In the genomic region with DNA sequence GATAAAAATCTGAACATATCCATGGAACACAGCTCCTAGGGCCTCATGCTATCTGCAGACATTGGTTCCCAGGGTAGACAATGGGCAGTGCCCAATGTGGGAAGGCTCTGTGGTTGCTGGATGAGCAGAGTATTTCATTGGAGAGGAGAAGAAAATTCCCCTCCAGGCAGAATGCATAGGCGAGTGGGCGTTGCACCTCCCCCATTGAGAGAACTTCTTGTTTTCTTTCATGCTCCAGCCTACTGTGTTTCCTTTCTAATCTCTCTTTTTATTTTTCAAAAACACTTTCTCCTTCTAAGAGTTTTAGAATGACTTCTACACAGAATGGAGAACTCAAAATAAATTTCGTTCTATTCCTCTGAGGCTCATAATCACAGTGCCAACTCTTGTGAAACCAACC, we compare ENCODE assay signal across 21 mouse cellular contexts. TPM values are rescaled to one million over a fixed set of nuclear protein-coding genes. Genes with fewer than 3 reads are reported as not detected.
DNase-seq lines count a peak whose midpoint lies in the region; ATAC-seq and TF ChIP-seq lines count a peak whose summit lies in the region.
"Had no signal": no experiment of that assay in that cellular context is flagged by ENCODE, and none has a peak within 500 bp of the region (broad histone marks: within the 10 kb centered on the region; RNA-seq: fewer than 3 reads in every experiment).

No protein-coding gene starts in this region.

- TF ChIP-seq POLR2A in spleen, adult 2 months (IDR thresholded peaks at IDR 0.05; ENCODE audit: low read depth, low read length), result no peak

- H3K4me1 ChIP-seq in spleen, adult 2 months (ENCODE audit: control insufficient read depth, insufficient read depth, insufficient read length), result peaks cover 12% of the 10 kb centered on the region
- H3K4me1 ChIP-seq: embryonic facial prominence, embryonic 10.5 days; hindbrain, embryonic 12.5 days; neural tube, embryonic 12.5 days; stomach, embryonic 15.5 days had no signal

- no peaks in the 10 kb centered on the region for H3K27me3 ChIP-seq in spleen, adult 2 months (ENCODE audit: control insufficient read depth, insufficient read depth, low read length)
- H3K27me3 ChIP-seq: hindbrain, embryonic 12.5 days; intestine, embryonic 15.5 days; neural tube, embryonic 12.5 days; stomach, embryonic 15.5 days had no signal

- peak; percentile 18 for ATAC-seq in CD4-positive, CD25-positive, alpha-beta regulatory T cell, adult 4 months
- ATAC-seq: forebrain, embryonic 14.5 days; intestine, embryonic 15.5 days had no signal

- H3K27ac ChIP-seq in spleen, adult 2 months (ENCODE audit: insufficient read depth, low read length), result peak overlapping the region; percentile 55
- H3K27ac ChIP-seq: embryonic facial prominence, embryonic 10.5 days; hindbrain, embryonic 12.5 days; intestine, embryonic 15.5 days; midbrain, embryonic 10.5 days; neural tube, embryonic 12.5 days; stomach, embryonic 15.5 days had no signal

- intact Hi-C loops in heart, postnatal 14 days (cut with DNase I), result loop anchor here (2.0 kb wide), 1 partner anchor 58 kb away; a partner anchor contains a TSS

- H3K36me3 ChIP-seq in spleen, adult 2 months (ENCODE audit: control insufficient read depth, insufficient read depth, low read length), result no peaks in the 10 kb centered on the region
- H3K36me3 ChIP-seq: embryonic facial prominence, embryonic 10.5 days; hindbrain, embryonic 12.5 days; intestine, embryonic 15.5 days; midbrain, embryonic 10.5 days; neural tube, embryonic 12.5 days; stomach, embryonic 15.5 days had no signal

- 21% methylated on average over 3 of the region's 3 CpGs for whole genome bisulfite sequencing in spleen, adult 2 months

- no peak for TF ChIP-seq CTCF in spleen, adult 2 months (IDR thresholded peaks at IDR 0.05; ENCODE audit: extremely low read depth, insufficient read depth, insufficient read length, insufficient replicate concordance)

- no peak overlapping the region for H3K4me3 ChIP-seq in spleen, adult 2 months (ENCODE audit: extremely low read depth, insufficient read depth, insufficient read length)
- H3K4me3 ChIP-seq: embryonic facial prominence, embryonic 10.5 days; hindbrain, embryonic 12.5 days; intestine, embryonic 15.5 days; midbrain, embryonic 10.5 days; neural tube, embryonic 12.5 days; stomach, embryonic 15.5 days had no signal

- peak in 1 of 2 experiments; percentile 49 for DNase-seq in spleen, adult 2 months (ENCODE audit: low read depth in 1 of 2, low spot score in 2 of 2)
- DNase-seq in spleen, postnatal 4 days (ENCODE audit: low spot score in 2 of 2), result no peak
- DNase-seq in B cell, adult 2 months, result peak; percentile 63 to 73
- DNase-seq in naive thymus-derived CD4-positive, alpha-beta T cell, adult 2 months (ENCODE audit: low read depth), result peak; percentile 34
- no peak for DNase-seq in heart, postnatal 14 days
- no peak for DNase-seq in layer of hippocampus, postnatal 10 days (ENCODE audit: low spot score in 2 of 2)
- DNase-seq: cerebellum, adult 11-12 months; cerebellum, postnatal 36 days; liver; right cerebral cortex, postnatal 14 days had no signal

RNA-seq across cellular contexts. Expression of a gene that starts 1.7 kb away (rescaled TPM):
- polyA plus RNA-seq in spleen, adult 2 months (2012; rRNA removed), result 8.6 and 12.4 TPM in 2 replicates
- polyA plus RNA-seq in CD4-positive, CD25-positive, alpha-beta regulatory T cell, adult 4 months (2017; shearing (Covaris generic)), result 100 to 1,000 TPM; 157 to 166 TPM
- total RNA-seq in heart, postnatal 14 days (2021), result 1 to 10 TPM; 8.8 to 9.8 TPM
- total RNA-seq in layer of hippocampus, postnatal 10 days (2021), result 1 to 10 TPM; 1.1 to 1.3 TPM

RNA-seq across cellular contexts. Expression of a gene that starts 24.0 kb away (rescaled TPM):
- polyA plus RNA-seq in spleen, adult 2 months (2012; rRNA removed), result 0.06 TPM in 2 replicates
- polyA plus RNA-seq in CD4-positive, CD25-positive, alpha-beta regulatory T cell, adult 4 months (2017; shearing (Covaris generic)), result 10 to 100 TPM; 27.5 to 35.1 TPM
- under 1 TPM; 0.10 to 0.12 TPM for total RNA-seq in heart, postnatal 14 days (2021)
- not detected for total RNA-seq in layer of hippocampus, postnatal 10 days (2021)
- total RNA-seq: granulocyte monocyte progenitor cell, adult 5-6 weeks; left cerebral cortex, postnatal 36 days had no signal
- polyA plus RNA-seq: embryonic facial prominence, embryonic 10.5 days; forebrain, embryonic 14.5 days; hindbrain, embryonic 12.5 days; kidney, embryonic 14.5 days; midbrain, embryonic 10.5 days; neural tube, embryonic 12.5 days had no signal

RNA-seq across cellular contexts. Expression of a gene that starts 58.8 kb away (rescaled TPM):
- polyA plus RNA-seq in spleen, adult 2 months (2012; rRNA removed), result 33.8 and 40.9 TPM in 2 replicates
- 100 to 1,000 TPM; 101 to 122 TPM for polyA plus RNA-seq in CD4-positive, CD25-positive, alpha-beta regulatory T cell, adult 4 months (2017; shearing (Covaris generic))
- total RNA-seq in heart, postnatal 14 days (2021), result 10 to 100 TPM; 10.5 to 13.3 TPM
- 1 to 10 TPM; 2.9 to 4.4 TPM for total RNA-seq in layer of hippocampus, postnatal 10 days (2021)

Comparison
In these comparisons a context has a peak if more than half of its experiments do, and no peak if none do; other contexts are left out.
1. DNase-seq: peak in B cell, adult 2 months (2 of 2) and naive thymus-derived CD4-positive, alpha-beta T cell, adult 2 months (single experiment); none in spleen, postnatal 4 days (0 of 2), heart, postnatal 14 days (0 of 2) and layer of hippocampus, postnatal 10 days (0 of 2).
2. RNA of a gene that starts 1.7 kb away (total RNA-seq): 8.8 to 9.8 TPM in heart, postnatal 14 days; 1.1 to 1.3 TPM in layer of hippocampus, postnatal 10 days; every median in the first group is over 4 times any median in the second.